Mouse (Mus musculus) CH12.LX (cell line): ENCODE data around the gene Ppm1l. TPM values are rescaled to one million over a fixed set of nuclear protein-coding genes. Genes with fewer than 3 reads are reported as not detected.

Experiments used
- DNase-seq: peaks from one replicate; pipeline ENCODE4 v3.0.0-alpha.2; 2013; ENCODE audit errors: extremely low read depth
- H3K27ac ChIP-seq: 2 replicates; pipeline ENCODE4 v1.5.1; 2012; ENCODE audit warnings: low read depth, mild to moderate bottlenecking, control low read depth, moderate library complexity; ENCODE audit not compliant: insufficient read depth
- H3K27me3 ChIP-seq: replicated peaks from 2 replicates; pipeline ENCODE3; 2012; ENCODE audit warnings: inconsistent platforms
- H3K36me3 ChIP-seq, 2 experiments: replicated peaks in 1 of 2; 2 replicates each; pipeline versions ENCODE3 to v1.6.1; 2012; ENCODE audit warnings: inconsistent platforms in 1 of 2, low read length in 1 of 2, mild to moderate bottlenecking in 1 of 2, mixed read lengths in 1 of 2, moderate library complexity in 1 of 2; ENCODE audit not compliant: control insufficient read depth in 1 of 2, insufficient read depth in 1 of 2
- H3K4me1 ChIP-seq, 2 experiments: 2 replicates each; pipeline ENCODE4 v1.6.1; 2012; ENCODE audit warnings: inconsistent platforms in 1 of 2, moderate library complexity in 1 of 2; ENCODE audit not compliant: insufficient read depth in 2 of 2, control insufficient read depth in 1 of 2
- H3K4me2 ChIP-seq: 2 replicates; pipeline ENCODE4 v1.6.1; 2012; ENCODE audit warnings: low read depth, mild to moderate bottlenecking, control low read depth; ENCODE audit not compliant: poor library complexity, insufficient read depth, severe bottlenecking
- H3K4me3 ChIP-seq, 3 experiments: fragments of 150-350 bp in 1 of 3; sonication (generic) in 1 of 3; replicated peaks in 1 of 3; 2 replicates each; pipeline versions ENCODE3 to v1.5.1; 2011 to 2012; ENCODE audit warnings: low read depth in 2 of 3, low read length in 2 of 3, mild to moderate bottlenecking in 2 of 3, moderate library complexity in 2 of 3, control low read depth in 1 of 3, improper control_type of control experiment in 1 of 3, inconsistent platforms in 1 of 3, mixed read lengths in 1 of 3; ENCODE audit not compliant: poor library complexity in 1 of 3
- H3K79me2 ChIP-seq: replicated peaks from 2 replicates; pipeline ENCODE4 v1.6.1; 2012; ENCODE audit warnings: mild to moderate bottlenecking, moderate library complexity; ENCODE audit not compliant: control insufficient read depth, poor library complexity, insufficient read depth, severe bottlenecking; ENCODE audit errors: extremely low read depth
- H3K9ac ChIP-seq: 2 replicates; pipeline ENCODE4 v1.6.1; 2012; ENCODE audit warnings: low read depth, mild to moderate bottlenecking, control low read depth, moderate library complexity; ENCODE audit not compliant: insufficient read depth
- H3K9me3 ChIP-seq: replicated peaks from 2 replicates; pipeline ENCODE3; 2012; ENCODE audit warnings: low read length, inconsistent platforms, mixed read lengths
- BHLHE40 ChIP-seq: IDR thresholded peaks from 2 replicates; pipeline ENCODE4 v1.6.1; 2011; ENCODE audit warnings: mild to moderate bottlenecking, low read depth, low read length, improper control_type of control experiment
- CHD1 ChIP-seq: IDR thresholded peaks from 2 replicates; pipeline ENCODE4 v1.6.1; 2012; ENCODE audit warnings: low read depth, low read length, improper control_type of control experiment, inconsistent platforms
- CHD2 ChIP-seq: IDR thresholded peaks from 2 replicates; pipeline ENCODE4 v1.6.1; 2011; ENCODE audit warnings: low read length, improper control_type of control experiment
- CTCF ChIP-seq, 2 experiments: IDR thresholded peaks in 1 of 2; conservative IDR thresholded peaks in 1 of 2; 2 replicates each; pipeline ENCODE4 v1.5.1; 2011 to 2012; ENCODE audit warnings: low read depth in 2 of 2, low read length in 2 of 2, improper control_type of control experiment in 1 of 2, inconsistent platforms in 1 of 2, mild to moderate bottlenecking in 1 of 2, moderate library complexity in 1 of 2
- ELF1 ChIP-seq: IDR thresholded peaks from 2 replicates; pipeline ENCODE4 v1.6.1; 2014; ENCODE audit warnings: low read depth, mild to moderate bottlenecking, inconsistent platforms, low read length, improper control_type of control experiment
- ETS1 ChIP-seq: conservative IDR thresholded peaks from 2 replicates; pipeline ENCODE4 v1.6.1; 2012; ENCODE audit warnings: low read depth, mild to moderate bottlenecking, inconsistent platforms, low read length, improper control_type of control experiment, moderate library complexity
- HCFC1 ChIP-seq: IDR thresholded peaks from 2 replicates; pipeline ENCODE4 v1.6.1; 2012; ENCODE audit warnings: low read depth, mild to moderate bottlenecking, inconsistent platforms, low read length, improper control_type of control experiment
- KAT2A ChIP-seq: IDR thresholded peaks from 2 replicates; pipeline ENCODE4 v1.6.1; 2012; ENCODE audit warnings: low read length, improper control_type of control experiment, inconsistent platforms; ENCODE audit not compliant: insufficient replicate concordance
- MAFK ChIP-seq: IDR thresholded peaks from 2 replicates; pipeline ENCODE4 v1.6.1; 2011; ENCODE audit warnings: low read length, improper control_type of control experiment; ENCODE audit not compliant: insufficient replicate concordance
- MAX ChIP-seq: IDR thresholded peaks from 2 replicates; pipeline ENCODE4 v1.6.1; 2011; ENCODE audit warnings: low read length, improper control_type of control experiment
- MAZ ChIP-seq: IDR thresholded peaks from 2 replicates; pipeline ENCODE4 v1.6.1; 2012; ENCODE audit warnings: low read depth, mild to moderate bottlenecking, inconsistent platforms, low read length, improper control_type of control experiment, moderate library complexity
- MXI1 ChIP-seq: IDR thresholded peaks from 2 replicates; pipeline ENCODE4 v1.6.1; 2011; ENCODE audit warnings: mild to moderate bottlenecking, low read depth, low read length, improper control_type of control experiment
- NELFE ChIP-seq: IDR thresholded peaks from 2 replicates; pipeline ENCODE4 v1.6.1; 2011; ENCODE audit warnings: low read depth, low read length, improper control_type of control experiment
- POLR2AphosphoS2 ChIP-seq: IDR thresholded peaks from 2 replicates; pipeline ENCODE4 v1.6.1; 2011; ENCODE audit warnings: low read depth, low read length, improper control_type of control experiment
- RAD21 ChIP-seq: IDR thresholded peaks from 2 replicates; pipeline ENCODE4 v1.6.1; 2011; ENCODE audit warnings: low read depth, mild to moderate bottlenecking, low read length, improper control_type of control experiment, moderate library complexity
- RCOR1 ChIP-seq: conservative IDR thresholded peaks from 2 replicates; pipeline ENCODE4 v1.6.1; 2012; ENCODE audit warnings: low read depth, mild to moderate bottlenecking, inconsistent platforms, low read length, improper control_type of control experiment
- SIN3A ChIP-seq: IDR thresholded peaks from 2 replicates; pipeline ENCODE4 v1.6.1; 2012; ENCODE audit warnings: low read length, improper control_type of control experiment, inconsistent platforms
- SMC3 ChIP-seq: IDR thresholded peaks from 2 replicates; pipeline ENCODE4 v1.6.1; 2011; ENCODE audit warnings: low read depth, low read length, improper control_type of control experiment
- TBP ChIP-seq: conservative IDR thresholded peaks from 2 replicates; pipeline ENCODE4 v1.6.1; 2011; ENCODE audit warnings: low read depth, low read length, improper control_type of control experiment
- TCF12 ChIP-seq: IDR thresholded peaks from 2 replicates; pipeline ENCODE4 v1.6.1; 2014; ENCODE audit warnings: low read depth, mild to moderate bottlenecking, inconsistent platforms, low read length, improper control_type of control experiment
- ZKSCAN1 ChIP-seq: IDR thresholded peaks from 2 replicates; pipeline ENCODE4 v1.6.1; 2012; ENCODE audit warnings: low read depth, inconsistent platforms, low read length, improper control_type of control experiment, borderline replicate concordance
- ZNF384 ChIP-seq: IDR thresholded peaks from 2 replicates; pipeline ENCODE4 v1.6.1; 2012; ENCODE audit warnings: low read depth, low read length, improper control_type of control experiment, inconsistent platforms
- dilution Hi-C: fragments of 300-500 bp; cut with MboI; formaldehyde crosslinking; loops from 2 replicates; pipeline ENCODE4 v1.14.3; 2020; ENCODE audit warnings: low sequenced_read_pairs; ENCODE audit not compliant: extremely low pct_unique_long_range_greater_than_20kb, extremely low pct_ligation_motif_present
- in situ Hi-C: fragments of 300-500 bp; cut with MboI; formaldehyde crosslinking; loops from 3 replicates; pipeline ENCODE4 v1.14.3; 2019; ENCODE audit warnings: low sequenced_read_pairs, low pct_ligation_motif_present, low pct_unique_long_range_greater_than_20kb, mixed read lengths
- polyA plus RNA-seq: library from polyadenylated mRNA; unstranded; fragments of >175 nt; gene quantifications from 2 replicates; pipeline ENCODE4 v1.2.1, GENCODE M21; 2012; ENCODE audit warnings: low read depth; ENCODE audit not compliant: insufficient read length
- total RNA-seq, 2 experiments: library from RNA; depleted of rRNA; stranded (reverse); fragments of 300-350 nt in 1 of 2; fragments of >200 nt in 1 of 2; gene quantifications; 2 replicates each; pipeline ENCODE4 v1.2.3; 2012 to 2014

Gene Ppm1l
- total and polyA plus RNA-seq, 3 experiments = 0.68 to 2.4 (median 1.7) TPM

DNA sequence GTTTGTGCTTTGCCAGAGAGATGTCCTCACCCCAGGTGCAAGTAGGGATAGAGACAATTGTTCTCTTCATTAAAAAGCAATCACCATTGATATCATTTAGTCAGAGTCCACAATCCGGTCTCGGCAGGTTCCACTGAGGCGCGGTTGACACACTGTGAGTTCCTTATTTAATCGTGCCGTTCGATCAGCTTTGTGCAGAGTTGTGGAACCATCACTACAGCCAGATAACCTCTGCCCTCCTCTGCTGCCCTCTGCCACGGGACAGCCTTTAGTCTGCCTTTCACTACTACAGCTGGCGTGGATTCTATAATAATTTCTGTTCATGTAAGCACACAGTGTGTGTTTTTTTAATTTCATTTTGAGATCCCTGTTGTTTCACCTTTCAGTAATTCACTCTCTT is 17.2 kb downstream of the Ppm1l start:
- Histone ChIP-seq H3K4me3 (no peak overlapping the region), H3K4me2 (no peak overlapping the region), H3K79me2 (no peaks in the 10 kb centered on the region), H3K9ac (no peak overlapping the region), H3K4me1 (peaks cover 0 to 7% of the 10 kb centered on the region in 2 experiments; a peak in 1 of 4 replicates), H3K27ac (no peak overlapping the region), H3K27me3 (no peaks in the 10 kb centered on the region), H3K9me3 (no peaks in the 10 kb centered on the region), H3K36me3 (no peaks in the 10 kb centered on the region)
- in situ Hi-C loops = no loop called here
- DNase-seq = no peak
- dilution Hi-C loops = no loop called here
- TF ChIP-seq ELF1 = no peak
- no peak for TF ChIP-seq RAD21
- TF ChIP-seq HCFC1 = no peak
- TF ChIP-seq MAFK = no peak

DNA sequence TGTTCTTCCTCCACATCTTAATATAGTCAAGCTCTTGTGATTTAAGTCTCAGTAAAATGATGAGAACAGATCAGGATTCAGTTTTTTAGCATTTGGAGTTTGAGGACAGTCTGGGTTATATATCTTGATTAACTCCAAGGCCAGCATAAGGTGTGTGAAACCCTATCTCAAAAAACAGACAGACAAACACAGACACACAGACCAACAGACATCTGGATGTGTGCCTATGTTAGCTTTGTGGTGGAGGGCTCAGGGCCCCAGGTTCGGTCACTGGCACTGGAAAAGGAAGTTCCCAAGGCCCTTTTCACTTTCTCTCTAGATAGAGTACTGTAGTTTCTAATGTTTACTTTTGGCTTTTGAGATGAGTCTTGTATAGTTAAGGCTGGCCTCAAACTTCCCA is 23.8 kb downstream of the Ppm1l start:
- Histone ChIP-seq H3K4me3 (no peak overlapping the region), H3K9ac (no peak overlapping the region), H3K79me2 (no peaks in the 10 kb centered on the region), H3K27ac (no peak overlapping the region), H3K36me3 (no peaks in the 10 kb centered on the region), H3K4me1 (peaks cover 0 to 9% of the 10 kb centered on the region in 2 experiments; a peak in 2 of 4 replicates), H3K27me3 (no peaks in the 10 kb centered on the region), H3K9me3 (no peaks in the 10 kb centered on the region), H3K4me2 (no peak overlapping the region)
- dilution Hi-C loops (no loop called here), in situ Hi-C loops (no loop called here)
- no peak for DNase-seq
- TF ChIP-seq MAZ (no peak), ZKSCAN1 (no peak), MAFK (no peak), CHD2 (no peak), TBP (no peak), SIN3A (no peak), NELFE (no peak), BHLHE40 (no peak), ZNF384 (no peak), MAX (no peak), SMC3 (no peak), POLR2AphosphoS2 (no peak), TCF12 (no peak), CHD1 (no peak), CTCF (conservative IDR thresholded peaks at IDR 0.05 in 1 of 2, IDR thresholded peaks at IDR 0.05 in 1 of 2; ENCODE audit: low read depth in 2 of 2, low read length in 2 of 2) (no peak), RCOR1 (no peak), MXI1 (no peak), KAT2A (no peak), ETS1 (no peak)
